Mouse (Mus musculus): Measurements from ENCODE around the gene Rapgef1.

DNA sequence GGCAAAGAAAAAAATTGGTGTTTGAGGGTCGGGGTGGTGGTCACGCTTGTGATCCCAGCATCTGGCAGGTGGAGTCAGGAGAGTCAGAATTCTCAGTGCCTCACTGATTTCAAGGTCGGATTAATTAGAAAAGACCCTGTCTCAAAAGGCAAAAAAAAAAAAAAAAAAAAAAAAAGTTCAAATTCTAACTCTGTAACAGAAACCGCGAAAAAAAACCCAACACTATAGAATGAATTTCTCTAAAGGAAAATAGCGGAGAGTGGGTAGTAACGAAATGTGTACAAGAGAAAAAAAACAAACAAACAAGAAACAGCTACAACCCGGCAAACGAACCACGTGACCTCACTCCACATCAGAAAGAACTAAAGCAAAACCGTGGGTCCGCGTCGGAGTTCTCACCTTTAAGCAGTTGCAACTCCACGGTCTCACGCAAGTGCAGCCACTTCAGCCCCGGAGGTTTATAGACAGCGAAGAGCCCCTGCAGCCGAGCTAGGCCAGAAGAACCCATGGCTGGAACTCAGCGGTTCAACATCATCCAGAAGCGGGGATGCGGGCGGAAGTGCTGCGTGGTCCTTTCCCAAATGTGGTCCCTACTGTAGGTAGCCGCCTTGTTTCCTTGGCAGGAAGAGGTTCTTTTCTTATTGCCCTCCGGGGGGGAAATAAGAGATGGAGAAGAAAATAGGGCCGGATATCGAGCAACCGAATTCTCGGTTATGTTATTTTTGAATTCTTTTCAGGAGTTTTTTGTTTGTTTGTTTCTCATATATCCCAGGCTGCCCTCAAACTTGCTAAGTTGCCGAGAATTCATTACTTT is 167.8 kb downstream of the Rapgef1 start, which contains the start of gene Coq4:
- TF ChIP-seq POLR2A (IDR thresholded peaks at IDR 0.05; ENCODE audit: control insufficient read depth, extremely low read depth, insufficient read depth, low read length, poor library complexity): peak; percentile 39; the same call in 1 of the 2 replicates
- TF ChIP-seq CTCF (IDR thresholded peaks at IDR 0.05; ENCODE audit: borderline replicate concordance, control insufficient read depth, extremely low read depth, insufficient read depth, low read length, poor library complexity): no peak

Data from thymus, adult 2 months (tissue).